Mouse (Mus musculus): ENCODE data around the gene Cst8. TPM values are rescaled to one million over a fixed set of nuclear protein-coding genes. Genes with fewer than 3 reads are reported as not detected.

The Cst8 gene
- total RNA-seq, 2 experiments from 2014 or later, result not detected

Other genes with a start within 250 kb of the Cst8 start
- gene Nxt1, start 126.2 kb upstream of the Cst8 start, total RNA-seq (2015; ENCODE audit: low replicate concordance), result 10.7 and 19.6 TPM in 2 replicates
- 9.6 and 23.8 TPM in 2 replicates for gene Nxt1, start 126.2 kb upstream of the Cst8 start, total RNA-seq (2017; ENCODE audit: low replicate concordance)
- gene Gzf1, start 117.8 kb upstream of the Cst8 start, total RNA-seq (2015; ENCODE audit: low replicate concordance), result 3.1 and 5.6 TPM in 2 replicates
- 4.5 and 5.3 TPM in 2 replicates for gene Gzf1, start 117.8 kb upstream of the Cst8 start, total RNA-seq (2017; ENCODE audit: low replicate concordance)
- not detected in 2 replicates for gene Napb, start 66.3 kb upstream of the Cst8 start, total RNA-seq (2015; ENCODE audit: low replicate concordance)
- 0.28 TPM in 1 of 2 replicates, not detected in the other for gene Napb, start 66.3 kb upstream of the Cst8 start, total RNA-seq (2017; ENCODE audit: low replicate concordance)
- gene Cstl1, start 48.4 kb upstream of the Cst8 start, total RNA-seq (2015; ENCODE audit: low replicate concordance), result not detected in 2 replicates
- gene Cstl1, start 48.4 kb upstream of the Cst8 start, total RNA-seq (2017; ENCODE audit: low replicate concordance), result not detected in 2 replicates
- not detected in 2 replicates for gene Cst11, start 27.3 kb upstream of the Cst8 start, total RNA-seq (2015; ENCODE audit: low replicate concordance)
- gene Cst11, start 27.3 kb upstream of the Cst8 start, total RNA-seq (2017; ENCODE audit: low replicate concordance), result not detected in 2 replicates
- not detected in 2 replicates for gene 8030411F24Rik, start 16.8 kb upstream of the Cst8 start, total RNA-seq (2015; ENCODE audit: low replicate concordance)
- gene 8030411F24Rik, start 16.8 kb upstream of the Cst8 start, total RNA-seq (2017; ENCODE audit: low replicate concordance), result not detected in 2 replicates
- gene Cst12, start 9.4 kb upstream of the Cst8 start, total RNA-seq (2015; ENCODE audit: low replicate concordance), result not detected in 2 replicates
- gene Cst12, start 9.4 kb upstream of the Cst8 start, total RNA-seq (2017; ENCODE audit: low replicate concordance), result not detected in 2 replicates
- gene Cst13, start 21.3 kb downstream of the Cst8 start, total RNA-seq (2015; ENCODE audit: low replicate concordance), result not detected in 2 replicates
- gene Cst13, start 21.3 kb downstream of the Cst8 start, total RNA-seq (2017; ENCODE audit: low replicate concordance), result not detected in 2 replicates
- not detected in 2 replicates for gene Cst9, start 36.4 kb downstream of the Cst8 start, total RNA-seq (2015; ENCODE audit: low replicate concordance)
- not detected in 2 replicates for gene Cst9, start 36.4 kb downstream of the Cst8 start, total RNA-seq (2017; ENCODE audit: low replicate concordance)
- not detected in 2 replicates for gene 9230104L09Rik, start 66.3 kb downstream of the Cst8 start, total RNA-seq (2015; ENCODE audit: low replicate concordance)
- not detected in 2 replicates for gene 9230104L09Rik, start 66.3 kb downstream of the Cst8 start, total RNA-seq (2017; ENCODE audit: low replicate concordance)
- 123 and 150 TPM in 2 replicates for gene Cst3, start 76.9 kb downstream of the Cst8 start, total RNA-seq (2015; ENCODE audit: low replicate concordance)
- gene Cst3, start 76.9 kb downstream of the Cst8 start, total RNA-seq (2017; ENCODE audit: low replicate concordance), result 60.1 and 103 TPM in 2 replicates
- not detected in 2 replicates for gene Gm1330, start 204.5 kb downstream of the Cst8 start, total RNA-seq (2015; ENCODE audit: low replicate concordance)
- gene Gm1330, start 204.5 kb downstream of the Cst8 start, total RNA-seq (2017; ENCODE audit: low replicate concordance), result not detected in 2 replicates
- gene Gm10750, start 218.5 kb downstream of the Cst8 start, total RNA-seq (2015; ENCODE audit: low replicate concordance), result not detected in 2 replicates
- not detected in 2 replicates for gene Gm10750, start 218.5 kb downstream of the Cst8 start, total RNA-seq (2017; ENCODE audit: low replicate concordance)